Mouse (Mus musculus): ENCODE results near the gene Ddx47.

The Ddx47 gene

GRCm38 (mm10) chr6:135011048-135011733 is at the start of gene Ddx47:
TSS of gene Ddx47 (plus strand) at chr6:135011612.
- peak; percentile 91 to 94 for DNase-seq (ENCODE audit: low spot score in 2 of 2)

- no peak for DNase-seq (ENCODE audit: low spot score in 2 of 2)
These were observed 49.4 kb upstream of the Ddx47 start for GRCm38 (mm10) chr6:134961858-134962517.

GRCm38 (mm10) chr6:134962518-134962893 is 48.9 kb upstream of the Ddx47 start:
- no peak for DNase-seq (ENCODE audit: low spot score in 2 of 2)

- DNase-seq (ENCODE audit: low spot score in 2 of 2), result no peak
These were observed 47.5 kb upstream of the Ddx47 start for GRCm38 (mm10) chr6:134963910-134964309.

- DNase-seq (ENCODE audit: low spot score in 2 of 2), result no peak
These were observed 44.7 kb upstream of the Ddx47 start for GRCm38 (mm10) chr6:134966681-134967080.

GRCm38 (mm10) chr6:134968326-134968725 is 43.1 kb upstream of the Ddx47 start:
- no peak for DNase-seq (ENCODE audit: low spot score in 2 of 2)

GRCm38 (mm10) chr6:134969498-134969897 is 41.9 kb upstream of the Ddx47 start:
- no peak for DNase-seq (ENCODE audit: low spot score in 2 of 2)

GRCm38 (mm10) chr6:134972096-134972495 is 39.3 kb upstream of the Ddx47 start:
- DNase-seq (ENCODE audit: low spot score in 2 of 2), result no peak

GRCm38 (mm10) chr6:134976628-134977027 is 34.8 kb upstream of the Ddx47 start:
- no peak for DNase-seq (ENCODE audit: low spot score in 2 of 2)

GRCm38 (mm10) chr6:134981231-134982062 is 30.0 kb upstream of the Ddx47 start, which contains the start of gene Apold1:
TSS of gene Apold1 (plus strand) at chr6:134981718.
- peak; percentile 46 to 51 for DNase-seq (ENCODE audit: low spot score in 2 of 2)

- peak; percentile 82 to 83 for DNase-seq (ENCODE audit: low spot score in 2 of 2)
These were observed 27.7 kb upstream of the Ddx47 start for GRCm38 (mm10) chr6:134983529-134984370.

- DNase-seq (ENCODE audit: low spot score in 2 of 2), result peak; percentile 49 to 69
These were observed 26.7 kb upstream of the Ddx47 start for GRCm38 (mm10) chr6:134984748-134985147.

- no peak for DNase-seq (ENCODE audit: low spot score in 2 of 2)
These were observed 23.0 kb upstream of the Ddx47 start for GRCm38 (mm10) chr6:134988377-134988776.

- DNase-seq (ENCODE audit: low spot score in 2 of 2), result no peak
These were observed 20.7 kb upstream of the Ddx47 start for GRCm38 (mm10) chr6:134990674-134991073.

- DNase-seq (ENCODE audit: low spot score in 2 of 2), result no peak
These were observed 17.3 kb upstream of the Ddx47 start for GRCm38 (mm10) chr6:134994031-134994651.

GRCm38 (mm10) chr6:134994985-134995384 is 16.4 kb upstream of the Ddx47 start:
- no peak for DNase-seq (ENCODE audit: low spot score in 2 of 2)

GRCm38 (mm10) chr6:134996918-134997317 is 14.5 kb upstream of the Ddx47 start:
- DNase-seq (ENCODE audit: low spot score in 2 of 2), result peak in 1 of 2 experiments; percentile 14

- DNase-seq (ENCODE audit: low spot score in 2 of 2), result no peak
These were observed 13.3 kb upstream of the Ddx47 start for GRCm38 (mm10) chr6:134998076-134998475.

GRCm38 (mm10) chr6:134998781-134999180 is 12.6 kb upstream of the Ddx47 start:
- DNase-seq (ENCODE audit: low spot score in 2 of 2), result no peak

- DNase-seq (ENCODE audit: low spot score in 2 of 2), result no peak
These were observed 11.1 kb upstream of the Ddx47 start for GRCm38 (mm10) chr6:135000272-135000671.

- no peak for DNase-seq (ENCODE audit: low spot score in 2 of 2)
These were observed 9.4 kb upstream of the Ddx47 start for GRCm38 (mm10) chr6:135001991-135002390.

Measured in spleen, postnatal 36 days (tissue).